ENCODE assay signal across 16 mouse cellular contexts in genomic region chr4:147400031-147400847, GRCm38 (mm10). TPM values are rescaled to one million over a fixed set of nuclear protein-coding genes. Genes with fewer than 3 reads are reported as not detected.
DNase-seq lines count a peak whose midpoint lies in the region; ATAC-seq and TF ChIP-seq lines count a peak whose summit lies in the region.
"Not testable (repeated sequence)": the region's sequence is repeated elsewhere in the genome, so short reads cannot be mapped to it uniquely, and the experiment has no call there.
"Had no signal": no experiment of that assay in that cellular context is flagged by ENCODE, and none has a peak within 500 bp of the region (broad histone marks: within the 10 kb centered on the region; RNA-seq: fewer than 3 reads in every experiment).

No protein-coding gene starts in this region.

- 88% methylated on average over 8 of the region's 8 CpGs for WGBS in hindbrain, embryonic 12.5 days
- 81% methylated on average over 8 of the region's 8 CpGs for WGBS in kidney, postnatal 0 days
- 66% methylated on average over 8 of the region's 8 CpGs for WGBS in liver, embryonic 13.5 days (ENCODE audit: insufficient replicate concordance)
- WGBS in midbrain, embryonic 11.5 days, result 87% methylated on average over 8 of the region's 8 CpGs
- 80% methylated on average over 8 of the region's 8 CpGs for WGBS in stomach, embryonic 15.5 days

- ATAC-seq in hindbrain, embryonic 12.5 days (ENCODE audit: low FRiP score), result peak; percentile 63; the same call in 1 of the 2 replicates
- peak; percentile 37; the same call in 1 of the 2 replicates for ATAC-seq in kidney, postnatal 0 days (replicated peaks; ENCODE audit: low FRiP score, low read depth)
- ATAC-seq in liver, embryonic 13.5 days (ENCODE audit: low read depth), result 0 out of 2 replicates have a peak, but pooled peaks have one; percentile 10
- ATAC-seq in midbrain, embryonic 11.5 days (ENCODE audit: low FRiP score), result peak; percentile 52
- peak; percentile 33; the same call in 1 of the 2 replicates for ATAC-seq in stomach, embryonic 15.5 days (ENCODE audit: insufficient read depth, low FRiP score, low read depth)

- peak; percentile 5 for DNase-seq in ZHBTc4 (ENCODE audit: low read depth, low spot score)
- DNase-seq in gastrocnemius, adult 2 months, result peak; percentile 19
- DNase-seq in kidney, postnatal 0 days (ENCODE audit: low spot score); liver, embryonic 13.5 days: not testable (repeated sequence)
- peak; percentile 67 for DNase-seq in midbrain, embryonic 11.5 days (ENCODE audit: low spot score, missing footprints)

- H3K4me2 ChIP-seq in hindbrain, embryonic 12.5 days (replicated peaks); kidney, postnatal 0 days (ENCODE audit: low read length); liver, embryonic 13.5 days; midbrain, embryonic 11.5 days; stomach, embryonic 15.5 days: not testable (repeated sequence)

- H3K36me3 ChIP-seq in hindbrain, embryonic 12.5 days; kidney, postnatal 0 days (ENCODE audit: insufficient read depth, low read length); liver, embryonic 13.5 days; midbrain, embryonic 11.5 days (ENCODE audit: control insufficient read depth, insufficient read depth, low read length); stomach, embryonic 15.5 days: not testable (repeated sequence)

- TF ChIP-seq CTCF in gastrocnemius, adult 2 months (IDR thresholded peaks at IDR 0.05); kidney, postnatal 0 days (IDR thresholded peaks at IDR 0.05; ENCODE audit: low read depth): not testable (repeated sequence)

- H3K4me1 ChIP-seq in hindbrain, embryonic 12.5 days; kidney, postnatal 0 days (replicated peaks; ENCODE audit: insufficient read depth, low read length); liver, embryonic 13.5 days (replicated peaks); midbrain, embryonic 11.5 days (ENCODE audit: control insufficient read depth, insufficient read depth, low read length); stomach, embryonic 15.5 days: not testable (repeated sequence)

- intact Hi-C loops in gastrocnemius, adult 2 months (cut with DNase I), result not testable (repeated sequence)

- peaks cover 64% of the 10 kb centered on the region for H3K9me3 ChIP-seq in hindbrain, embryonic 12.5 days (replicated peaks)
- H3K9me3 ChIP-seq in kidney, postnatal 0 days (replicated peaks; ENCODE audit: low read length), result peaks cover 26% of the 10 kb centered on the region
- H3K9me3 ChIP-seq in liver, embryonic 13.5 days (replicated peaks), result peaks cover 39% of the 10 kb centered on the region
- peaks cover 43% of the 10 kb centered on the region for H3K9me3 ChIP-seq in midbrain, embryonic 11.5 days (ENCODE audit: control insufficient read depth, low read length)
- H3K9me3 ChIP-seq in stomach, embryonic 15.5 days, result peaks cover 26% of the 10 kb centered on the region

- not testable (repeated sequence) for H3K27me3 ChIP-seq in hindbrain, embryonic 12.5 days; kidney, postnatal 0 days (ENCODE audit: insufficient read depth, low read length); liver, embryonic 13.5 days; midbrain, embryonic 11.5 days (ENCODE audit: control insufficient read depth, insufficient read depth, low read length); stomach, embryonic 15.5 days (replicated peaks)

- H3K27ac ChIP-seq in gastrocnemius, adult 2 months; hindbrain, embryonic 12.5 days; kidney, postnatal 0 days; liver, embryonic 13.5 days; midbrain, embryonic 11.5 days (ENCODE audit: low read depth, low read length); stomach, embryonic 15.5 days: not testable (repeated sequence)

- not testable (repeated sequence) for H3K9ac ChIP-seq in hindbrain, embryonic 12.5 days; kidney, postnatal 0 days (ENCODE audit: low read depth, low read length); liver, embryonic 13.5 days; midbrain, embryonic 11.5 days (ENCODE audit: low read length); stomach, embryonic 15.5 days

- H3K4me3 ChIP-seq in gastrocnemius, adult 2 months; hindbrain, embryonic 12.5 days; kidney, postnatal 0 days (replicated peaks; ENCODE audit: low read depth, low read length); liver, embryonic 13.5 days (replicated peaks); midbrain, embryonic 11.5 days (ENCODE audit: low read depth, low read length); stomach, embryonic 15.5 days (replicated peaks): not testable (repeated sequence)

RNA-seq across cellular contexts. Expression of gene Zfp978, which starts 39.1 kb away (rescaled TPM):
- not detected for total RNA-seq in gastrocnemius, adult 2 months (2021)
- polyA plus RNA-seq in hindbrain, embryonic 12.5 days (2016; fragmentation: Nextera tagmentation; extraction: Ambion mirVana), result 0.21 TPM in 1 of 2 replicates, not detected in the other
- polyA plus RNA-seq in kidney, postnatal 0 days (2015; fragmentation: Nextera tagmentation; extraction: Ambion mirVana), result 0.14 and 0.17 TPM in 2 replicates
- polyA plus RNA-seq in liver, embryonic 13.5 days (2015; fragmentation: Nextera tagmentation; extraction: Ambion mirVana), result 0.16 and 0.38 TPM in 2 replicates
- 0.23 and 0.29 TPM in 2 replicates for polyA plus RNA-seq in midbrain, embryonic 11.5 days (2014; fragmentation: Nextera tagmentation; extraction: Ambion mirVana)
- 0.15 TPM in 1 of 2 replicates, not detected in the other for polyA plus RNA-seq in stomach, embryonic 15.5 days (2015; fragmentation: Nextera tagmentation; extraction: Ambion mirVana)
- total RNA-seq: layer of hippocampus, postnatal 14 days; neutrophil, adult 5-6 weeks had no signal
- polyA plus RNA-seq: forebrain, embryonic 13.5 days; hindbrain, embryonic 10.5 days; intestine, embryonic 15.5 days; kidney, embryonic 15.5 days; limb, embryonic 12.5 days; midbrain, embryonic 16.5 days; stomach, postnatal 0 days had no signal

Comparison
In these comparisons a context has a peak if more than half of its experiments do, and no peak if none do; other contexts are left out.
1. ATAC-seq: peak in every context shown above with its lines; median percentile 63 in hindbrain, embryonic 12.5 days; 52 in midbrain, embryonic 11.5 days; 37 in kidney, postnatal 0 days; 33 in stomach, embryonic 15.5 days; 10 in liver, embryonic 13.5 days.